In the genomic region with DNA sequence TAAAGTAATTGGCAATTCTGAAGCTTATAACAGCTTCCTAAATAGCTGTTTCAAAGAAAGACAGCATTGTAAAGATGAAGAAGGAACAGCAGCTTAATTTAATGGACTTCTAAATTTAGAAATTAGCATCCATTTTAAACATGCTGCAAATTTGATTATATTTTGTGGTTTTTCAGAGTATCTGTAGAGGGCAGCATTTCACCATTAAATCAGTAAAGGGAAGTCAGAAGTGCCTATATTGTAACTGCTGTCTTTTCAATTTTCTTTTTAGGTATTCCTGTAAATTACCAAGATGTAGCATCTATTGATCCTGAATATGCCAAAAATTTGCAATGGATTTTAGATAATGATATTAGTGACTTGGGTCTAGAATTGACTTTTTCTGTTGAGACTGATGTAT, we compare ENCODE assay signal across 11 mouse cellular contexts.
DNase-seq lines count a peak whose midpoint lies in the region; ATAC-seq and TF ChIP-seq lines count a peak whose summit lies in the region.
"Had no signal": no experiment of that assay in that cellular context is flagged by ENCODE, and none has a peak within 500 bp of the region (broad histone marks: within the 10 kb centered on the region; RNA-seq: fewer than 3 reads in every experiment).

No protein-coding gene starts in this region.

- no peak overlapping the region for H3K27ac ChIP-seq in heart, postnatal 0 days (ENCODE audit: low read depth)
- no peak overlapping the region for H3K27ac ChIP-seq in midbrain, embryonic 14.5 days (replicated peaks; ENCODE audit: low read depth, low read length)
- H3K27ac ChIP-seq in midbrain, embryonic 15.5 days, result no peak overlapping the region

- no peak overlapping the region for H3K4me3 ChIP-seq in heart, postnatal 0 days (ENCODE audit: low read depth, low read length)
- H3K4me3 ChIP-seq in midbrain, embryonic 14.5 days (replicated peaks; ENCODE audit: low read depth, low read length), result no peak overlapping the region
- H3K4me3 ChIP-seq in midbrain, embryonic 15.5 days, result no peak overlapping the region

- no peaks in the 10 kb centered on the region for H3K9me3 ChIP-seq in heart, postnatal 0 days (replicated peaks; ENCODE audit: control insufficient read depth, low read length)
- H3K9me3 ChIP-seq in midbrain, embryonic 14.5 days (ENCODE audit: control insufficient read depth, low read length), result no peaks in the 10 kb centered on the region
- H3K9me3 ChIP-seq in midbrain, embryonic 15.5 days, result no peaks in the 10 kb centered on the region

- peak; percentile 15 for DNase-seq in heart, postnatal 0 days (ENCODE audit: low spot score)
- no peak for DNase-seq in heart, adult 9 months (ENCODE audit: low spot score in 2 of 2)
- DNase-seq in midbrain, embryonic 14.5 days, result peak; percentile 71
- peak; percentile 56 for DNase-seq in splenic B cell, adult 2 months (ENCODE audit: low read depth, low spot score)
- DNase-seq in T-cell, adult 2 months (ENCODE audit: low spot score), result no peak
- DNase-seq in cerebellum, adult 8-10 months, result no peak
- DNase-seq: heart, adult 11 months; layer of hippocampus, postnatal 36 days; thymus, adult 18-20 months had no signal

- TF ChIP-seq CTCF in heart, postnatal 0 days (IDR thresholded peaks at IDR 0.05; ENCODE audit: low read depth), result peak; percentile 55

- H3K36me3 ChIP-seq in heart, postnatal 0 days (replicated peaks; ENCODE audit: control insufficient read depth, insufficient read depth, low read length), result peaks cover 11% of the 10 kb centered on the region; the same call in 1 of the 2 replicates
- peaks cover 3% of the 10 kb centered on the region; the same call in 1 of the 2 replicates for H3K36me3 ChIP-seq in midbrain, embryonic 14.5 days (ENCODE audit: control insufficient read depth, insufficient read depth, low read length)
- H3K36me3 ChIP-seq in midbrain, embryonic 15.5 days (replicated peaks), result no peaks in the 10 kb centered on the region
- H3K36me3 ChIP-seq in splenic B cell, adult 2 months (ENCODE audit: control insufficient read depth, insufficient read depth, low read length, poor library complexity, severe bottlenecking), result no peaks in the 10 kb centered on the region

- no peaks in the 10 kb centered on the region for H3K27me3 ChIP-seq in heart, postnatal 0 days (ENCODE audit: control insufficient read depth, insufficient read depth, low read length)
- no peaks in the 10 kb centered on the region for H3K27me3 ChIP-seq in midbrain, embryonic 14.5 days (ENCODE audit: control insufficient read depth, insufficient read depth, low read length)
- no peaks in the 10 kb centered on the region for H3K27me3 ChIP-seq in midbrain, embryonic 15.5 days (replicated peaks)
- no peaks in the 10 kb centered on the region; the same call in 1 of the 2 replicates for H3K27me3 ChIP-seq in splenic B cell, adult 2 months (ENCODE audit: control insufficient read depth, insufficient read depth, low read length, poor library complexity, severe bottlenecking)

- H3K9ac ChIP-seq in heart, postnatal 0 days (replicated peaks; ENCODE audit: low read depth, low read length), result no peak overlapping the region
- no peak overlapping the region for H3K9ac ChIP-seq in midbrain, embryonic 14.5 days (replicated peaks; ENCODE audit: low read length)
- no peak overlapping the region for H3K9ac ChIP-seq in midbrain, embryonic 15.5 days

- no peaks in the 10 kb centered on the region for H3K4me1 ChIP-seq in heart, postnatal 0 days (ENCODE audit: control insufficient read depth, insufficient read depth)
- H3K4me1 ChIP-seq in midbrain, embryonic 14.5 days (ENCODE audit: control insufficient read depth, insufficient read depth, low read length), result no peaks in the 10 kb centered on the region
- no peaks in the 10 kb centered on the region for H3K4me1 ChIP-seq in midbrain, embryonic 15.5 days

- TF ChIP-seq EP300 in heart, postnatal 0 days (IDR thresholded peaks at IDR 0.05; ENCODE audit: low read depth), result no peak

- no peak overlapping the region for H3K4me2 ChIP-seq in heart, postnatal 0 days (ENCODE audit: low read depth, low read length)
- no peak overlapping the region for H3K4me2 ChIP-seq in midbrain, embryonic 14.5 days (ENCODE audit: low read length)
- no peak overlapping the region for H3K4me2 ChIP-seq in midbrain, embryonic 15.5 days

- no peak for ATAC-seq in heart, postnatal 0 days (ENCODE audit: insufficient read depth, low read depth)
- no peak for ATAC-seq in midbrain, embryonic 14.5 days (ENCODE audit: low FRiP score, low TSS enrichment)
- ATAC-seq in midbrain, embryonic 15.5 days (replicated peaks), result no peak
- ATAC-seq in common myeloid progenitor, adult 5-6 weeks (replicated peaks; ENCODE audit: low read depth, poor library complexity, severe bottlenecking), result peak; percentile 65

Comparison
In these comparisons a context has a peak if more than half of its experiments do, and no peak if none do; other contexts are left out.
1. DNase-seq: peak in heart, postnatal 0 days (single experiment), midbrain, embryonic 14.5 days (single experiment) and splenic B cell, adult 2 months (single experiment); none in heart, adult 9 months (0 of 2), T-cell, adult 2 months (single experiment) and cerebellum, adult 8-10 months (single experiment).